In genomic region chr2:65621254-65621653, GRCm38 (mm10) we compare ENCODE assay signal across 11 mouse cellular contexts. TPM values are rescaled to one million over a fixed set of nuclear protein-coding genes. Genes with fewer than 3 reads are reported as not detected.
A peak's percentile ranks its signal among the peaks of the same experiment; 100 is the strongest.
DNase-seq lines count a peak whose midpoint lies in the region; ATAC-seq lines count a peak whose summit lies in the region.
"Had no signal": no experiment of that assay in that cellular context is flagged by ENCODE, and none has a peak within 500 bp of the region (broad histone marks: within the 10 kb centered on the region; RNA-seq: fewer than 3 reads in every experiment).

No protein-coding gene starts in this region.

- no peaks in the 10 kb centered on the region for H3K9me3 ChIP-seq in hindbrain, embryonic 14.5 days (ENCODE audit: control insufficient read depth, low read length)
- H3K9me3 ChIP-seq in midbrain, embryonic 16.5 days (replicated peaks; ENCODE audit: control insufficient read depth, low read length, poor library complexity, severe bottlenecking), result no peaks in the 10 kb centered on the region
- H3K9me3 ChIP-seq: embryonic facial prominence, embryonic 13.5 days; lung, embryonic 15.5 days had no signal

- peak overlapping the region; percentile 43 for H3K4me3 ChIP-seq in hindbrain, embryonic 14.5 days (replicated peaks; ENCODE audit: low read length)
- peak overlapping the region; percentile 53 for H3K4me3 ChIP-seq in midbrain, embryonic 16.5 days (ENCODE audit: low read depth, low read length)
- H3K4me3 ChIP-seq: embryonic facial prominence, embryonic 13.5 days; lung, embryonic 15.5 days had no signal

- no peaks in the 10 kb centered on the region for H3K36me3 ChIP-seq in hindbrain, embryonic 14.5 days (replicated peaks; ENCODE audit: control insufficient read depth, insufficient read depth)
- H3K36me3 ChIP-seq in midbrain, embryonic 16.5 days (ENCODE audit: control insufficient read depth, insufficient read depth, low read length), result no peaks in the 10 kb centered on the region
- H3K36me3 ChIP-seq: embryonic facial prominence, embryonic 13.5 days; lung, embryonic 15.5 days had no signal

- H3K4me2 ChIP-seq in hindbrain, embryonic 14.5 days (replicated peaks), result peak overlapping the region; percentile 52
- H3K4me2 ChIP-seq in midbrain, embryonic 16.5 days (ENCODE audit: low read length), result peak overlapping the region; percentile 60
- H3K4me2 ChIP-seq: embryonic facial prominence, embryonic 13.5 days; lung, embryonic 15.5 days had no signal

- no peak for DNase-seq in frontal cortex, postnatal 25 days (ENCODE audit: low spot score in 2 of 2)
- peak; percentile 59 for DNase-seq in cerebellum, adult 9-11 months
- peak; percentile 64 for DNase-seq in hindbrain, embryonic 14.5 days (ENCODE audit: low spot score)
- no peak for DNase-seq in gastrocnemius, postnatal 4 days (ENCODE audit: low spot score in 2 of 2)
- DNase-seq in urinary bladder, postnatal 10 days (ENCODE audit: low spot score), result no peak
- no peak for DNase-seq in natural killer cell, adult 2 months (ENCODE audit: low spot score in 2 of 2)
- DNase-seq: gastrocnemius, postnatal 36 days had no signal

- no peaks in the 10 kb centered on the region for H3K27me3 ChIP-seq in hindbrain, embryonic 14.5 days (ENCODE audit: control insufficient read depth, insufficient read depth, low read length)
- H3K27me3 ChIP-seq in midbrain, embryonic 16.5 days (ENCODE audit: control insufficient read depth, insufficient read depth, low read depth, low read length), result no peaks in the 10 kb centered on the region
- H3K27me3 ChIP-seq: embryonic facial prominence, embryonic 13.5 days; lung, embryonic 15.5 days had no signal

- H3K4me1 ChIP-seq in hindbrain, embryonic 14.5 days (replicated peaks; ENCODE audit: control insufficient read depth, insufficient read depth, low read length), result peaks cover 16% of the 10 kb centered on the region
- peaks cover 11% of the 10 kb centered on the region for H3K4me1 ChIP-seq in midbrain, embryonic 16.5 days (ENCODE audit: control insufficient read depth, insufficient read depth, low read length)
- H3K4me1 ChIP-seq: embryonic facial prominence, embryonic 13.5 days; lung, embryonic 15.5 days had no signal

- H3K9ac ChIP-seq in hindbrain, embryonic 14.5 days, result peak overlapping the region; percentile 67
- H3K9ac ChIP-seq in midbrain, embryonic 16.5 days (ENCODE audit: low read depth, low read length), result peak overlapping the region; percentile 72
- H3K9ac ChIP-seq: embryonic facial prominence, embryonic 13.5 days; lung, embryonic 15.5 days had no signal

- H3K27ac ChIP-seq in hindbrain, embryonic 14.5 days, result peak overlapping the region; percentile 90
- H3K27ac ChIP-seq in midbrain, embryonic 16.5 days (ENCODE audit: low read length), result peak overlapping the region; percentile 88
- H3K27ac ChIP-seq: embryonic facial prominence, embryonic 13.5 days; lung, embryonic 15.5 days had no signal

- 19% methylated on average over 5 of the region's 5 CpGs for WGBS in hindbrain, embryonic 14.5 days
- 11% methylated on average over 5 of the region's 5 CpGs for WGBS in midbrain, embryonic 16.5 days

- ATAC-seq in frontal cortex, adult (ENCODE audit: low TSS enrichment), result peak; percentile 81
- peak; percentile 74 for ATAC-seq in hindbrain, embryonic 14.5 days (ENCODE audit: low FRiP score)
- peak; percentile 78 for ATAC-seq in midbrain, embryonic 16.5 days

RNA-seq across cellular contexts. Expression of gene Scn2a, which starts 0.7 kb away (rescaled TPM):
- 60.6 and 64.0 TPM in 2 replicates for polyA plus RNA-seq in hindbrain, embryonic 14.5 days (2014; fragmentation: Nextera tagmentation; extraction: Ambion mirVana)
- polyA plus RNA-seq in midbrain, embryonic 16.5 days (2015; fragmentation: Nextera tagmentation; extraction: Ambion mirVana), result 55.5 and 56.7 TPM in 2 replicates
- total RNA-seq in gastrocnemius, postnatal 4 days (2021), result 1 to 10 TPM; 1.8 to 2.7 TPM

RNA-seq across cellular contexts. Expression of gene Scn3a, which starts 53.8 kb away (rescaled TPM):
- polyA plus RNA-seq in hindbrain, embryonic 14.5 days (2014; fragmentation: Nextera tagmentation; extraction: Ambion mirVana), result 66.5 and 74.9 TPM in 2 replicates
- polyA plus RNA-seq in midbrain, embryonic 16.5 days (2015; fragmentation: Nextera tagmentation; extraction: Ambion mirVana), result 70.7 and 78.2 TPM in 2 replicates
- total RNA-seq in gastrocnemius, postnatal 4 days (2021), result 1 to 10 TPM; 2.4 to 4.6 TPM

Comparison
In these comparisons a context has a peak if more than half of its experiments do, and no peak if none do; other contexts are left out.
1. DNase-seq: peak in cerebellum, adult 9-11 months (single experiment) and hindbrain, embryonic 14.5 days (single experiment); none in frontal cortex, postnatal 25 days (0 of 2), gastrocnemius, postnatal 4 days (0 of 2), urinary bladder, postnatal 10 days (single experiment) and natural killer cell, adult 2 months (0 of 2).
2. Peak in every context shown above with its lines, with median percentiles within 50 percentile points of each other: ATAC-seq.